8 mouse cellular contexts compared by ENCODE assay signal in genomic region chr13:9636505-9636904, GRCm38 (mm10).
DNase-seq lines count a peak whose midpoint lies in the region; ATAC-seq and TF ChIP-seq lines count a peak whose summit lies in the region.

No protein-coding gene starts in this region.

- DNase-seq in adrenal gland, postnatal 25 days, result peak; percentile 5
- no peak for DNase-seq in adrenal gland, adult 2 months
- peak; percentile 48 for DNase-seq in hindbrain, postnatal 0 days (ENCODE audit: low spot score)
- peak; percentile 30 for DNase-seq in mesoderm, embryonic 11.5 days (ENCODE audit: low read depth, low spot score)

- 60% methylated on average over 4 of the region's 4 CpGs for WGBS in neural tube, embryonic 14.5 days
- 58% methylated on average over 4 of the region's 4 CpGs for WGBS in neural tube, embryonic 15.5 days
- WGBS in hindbrain, postnatal 0 days, result 60% methylated on average over 4 of the region's 4 CpGs

- no peaks in the 10 kb centered on the region for H3K9me3 ChIP-seq in neural tube, embryonic 14.5 days (ENCODE audit: control insufficient read depth, low read length)
- H3K9me3 ChIP-seq in neural tube, embryonic 15.5 days (replicated peaks), result no peaks in the 10 kb centered on the region
- no peaks in the 10 kb centered on the region for H3K9me3 ChIP-seq in hindbrain, postnatal 0 days (ENCODE audit: low read length)

- H3K9ac ChIP-seq in neural tube, embryonic 14.5 days (replicated peaks; ENCODE audit: low read depth, low read length), result no peak overlapping the region
- H3K9ac ChIP-seq in neural tube, embryonic 15.5 days (replicated peaks), result no peak overlapping the region
- no peak overlapping the region for H3K9ac ChIP-seq in hindbrain, postnatal 0 days (replicated peaks; ENCODE audit: low read length)

- no peak overlapping the region for H3K4me3 ChIP-seq in neural tube, embryonic 14.5 days (ENCODE audit: low read depth, low read length)
- no peak overlapping the region for H3K4me3 ChIP-seq in neural tube, embryonic 15.5 days (replicated peaks)
- no peak overlapping the region for H3K4me3 ChIP-seq in hindbrain, postnatal 0 days (ENCODE audit: low read length)

- H3K36me3 ChIP-seq in neural tube, embryonic 14.5 days (ENCODE audit: control insufficient read depth, insufficient read depth, low read length), result 0 out of 2 replicates have a peak, but pooled peaks cover 4% of the 10 kb centered on the region
- H3K36me3 ChIP-seq in neural tube, embryonic 15.5 days, result 0 out of 2 replicates have a peak, but pooled peaks cover 3% of the 10 kb centered on the region
- H3K36me3 ChIP-seq in hindbrain, postnatal 0 days (ENCODE audit: insufficient read depth, low read length), result no peaks in the 10 kb centered on the region

- no peaks in the 10 kb centered on the region for H3K27me3 ChIP-seq in neural tube, embryonic 14.5 days (ENCODE audit: control insufficient read depth, insufficient read depth, low read length)
- H3K27me3 ChIP-seq in neural tube, embryonic 15.5 days (replicated peaks), result no peaks in the 10 kb centered on the region
- H3K27me3 ChIP-seq in hindbrain, postnatal 0 days (ENCODE audit: insufficient read depth, low read length), result no peaks in the 10 kb centered on the region

- no peaks in the 10 kb centered on the region for H3K4me1 ChIP-seq in neural tube, embryonic 14.5 days (ENCODE audit: control insufficient read depth, insufficient read depth, low read length)
- H3K4me1 ChIP-seq in neural tube, embryonic 15.5 days, result no peaks in the 10 kb centered on the region
- no peaks in the 10 kb centered on the region for H3K4me1 ChIP-seq in hindbrain, postnatal 0 days (ENCODE audit: insufficient read depth, low read length)

- peak; percentile 67 for TF ChIP-seq CTCF in hindbrain, postnatal 0 days (IDR thresholded peaks at IDR 0.05; ENCODE audit: low read depth)

- no peak overlapping the region for H3K4me2 ChIP-seq in neural tube, embryonic 14.5 days (ENCODE audit: low read depth, low read length)
- no peak overlapping the region for H3K4me2 ChIP-seq in neural tube, embryonic 15.5 days
- no peak overlapping the region for H3K4me2 ChIP-seq in hindbrain, postnatal 0 days (ENCODE audit: low read depth, low read length)

- ATAC-seq in neural tube, embryonic 14.5 days (ENCODE audit: low read depth), result peak; percentile 63; the same call in 1 of the 2 replicates
- no peak for ATAC-seq in neural tube, embryonic 15.5 days (ENCODE audit: low FRiP score)
- ATAC-seq in common myeloid progenitor, adult 5-6 weeks (replicated peaks; ENCODE audit: low read depth, poor library complexity, severe bottlenecking), result peak; percentile 93
- peak; percentile 75 for ATAC-seq in hindbrain, postnatal 0 days
- no peak for ATAC-seq in erythroid progenitor cell, adult 5-6 weeks (replicated peaks; ENCODE audit: low FRiP score, poor library complexity, severe bottlenecking)

- H3K27ac ChIP-seq in neural tube, embryonic 14.5 days (ENCODE audit: low read depth, low read length), result no peak overlapping the region
- no peak overlapping the region for H3K27ac ChIP-seq in neural tube, embryonic 15.5 days (replicated peaks)
- H3K27ac ChIP-seq in hindbrain, postnatal 0 days, result no peak overlapping the region

Comparison
In these comparisons a context has a peak if more than half of its experiments do, and no peak if none do; other contexts are left out.
1. ATAC-seq: peak in neural tube, embryonic 14.5 days (single experiment), common myeloid progenitor, adult 5-6 weeks (single experiment) and hindbrain, postnatal 0 days (single experiment); none in neural tube, embryonic 15.5 days (single experiment) and erythroid progenitor cell, adult 5-6 weeks (single experiment).